In genomic region chr5:69507045-69507444, GRCm38 (mm10) we compare ENCODE assay signal across 20 mouse cellular contexts. TPM values are rescaled to one million over a fixed set of nuclear protein-coding genes. Genes with fewer than 3 reads are reported as not detected.
"Had no signal": no experiment of that assay in that cellular context is flagged by ENCODE, and none has a peak within 500 bp of the region (broad histone marks: within the 10 kb centered on the region; RNA-seq: fewer than 3 reads in every experiment).

No protein-coding gene starts in this region.

- ATAC-seq: midbrain, embryonic 16.5 days had no signal

- DNase-seq: lung, adult 18-20 months; lung, embryonic 14.5 days; lung, postnatal 10 days; lung, postnatal 4 days; midbrain, embryonic 14.5 days; retina, postnatal 1 day; right cerebral cortex, adult 18-20 months; right cerebral cortex, postnatal 14 days; thymus, adult 2 months; thymus, postnatal 25 days; thymus, postnatal 4 days had no signal

- H3K36me3 ChIP-seq: midbrain, embryonic 10.5 days; midbrain, embryonic 12.5 days; neural tube, embryonic 13.5 days; neural tube, embryonic 15.5 days; stomach, embryonic 15.5 days had no signal

- H3K4me2 ChIP-seq: lung, embryonic 14.5 days; midbrain, embryonic 12.5 days; neural tube, embryonic 13.5 days; neural tube, embryonic 15.5 days; stomach, embryonic 15.5 days had no signal

- H3K9me3 ChIP-seq: midbrain, embryonic 10.5 days; midbrain, embryonic 12.5 days; neural tube, embryonic 13.5 days; neural tube, embryonic 15.5 days; stomach, embryonic 15.5 days had no signal

- H3K27me3 ChIP-seq: midbrain, embryonic 12.5 days; neural tube, embryonic 13.5 days; neural tube, embryonic 15.5 days; stomach, embryonic 15.5 days had no signal

- H3K4me3 ChIP-seq: midbrain, embryonic 10.5 days; midbrain, embryonic 12.5 days; myocyte; neural tube, embryonic 13.5 days; neural tube, embryonic 15.5 days; stomach, embryonic 15.5 days had no signal

- H3K4me1 ChIP-seq: midbrain, embryonic 10.5 days; midbrain, embryonic 12.5 days; neural tube, embryonic 13.5 days; neural tube, embryonic 15.5 days; stomach, embryonic 15.5 days had no signal

- H3K27ac ChIP-seq: midbrain, embryonic 10.5 days; midbrain, embryonic 12.5 days; neural tube, embryonic 13.5 days; neural tube, embryonic 15.5 days; stomach, embryonic 15.5 days; stomach, postnatal 0 days had no signal

- H3K9ac ChIP-seq: lung, embryonic 14.5 days; midbrain, embryonic 12.5 days; neural tube, embryonic 13.5 days; neural tube, embryonic 15.5 days; stomach, embryonic 15.5 days had no signal

RNA-seq across cellular contexts. Expression of gene Yipf7, which starts 35.4 kb away (rescaled TPM):
- polyA plus RNA-seq: midbrain, embryonic 10.5 days; midbrain, embryonic 14.5 days; midbrain, embryonic 16.5 days; neural tube, embryonic 11.5 days; neural tube, embryonic 13.5 days; stomach, embryonic 15.5 days had no signal
